Mouse (Mus musculus) cerebellum, postnatal 14 days (tissue): ENCODE results near the gene Myef2.

Experiments
- DNase-seq, 2 experiments: peaks; one replicate each; pipeline ENCODE4 v3.0.0; 2021; ENCODE audit warnings: mixed read lengths in 2 of 2

The Myef2 gene

DNA sequence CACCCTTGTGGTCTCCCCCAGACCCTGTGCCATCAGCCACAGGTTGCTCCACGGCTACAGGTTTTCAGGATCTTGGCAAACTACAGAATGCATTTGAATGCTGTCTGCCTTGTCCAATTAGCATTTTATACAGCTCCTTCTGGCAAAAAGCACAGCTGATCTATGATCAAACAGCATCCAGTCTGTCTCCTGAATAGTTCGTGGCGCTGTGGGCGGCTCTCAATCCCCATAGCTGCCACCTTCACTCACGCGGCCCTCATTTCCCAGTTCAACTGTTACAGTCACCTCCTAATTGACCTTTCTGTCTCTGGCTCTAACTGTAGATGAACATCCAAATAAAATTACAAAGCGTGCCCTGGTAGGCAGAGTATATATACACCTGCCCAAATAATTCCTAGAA is 56.1 kb downstream of the Myef2 start:
- DNase-seq: no peak

DNA sequence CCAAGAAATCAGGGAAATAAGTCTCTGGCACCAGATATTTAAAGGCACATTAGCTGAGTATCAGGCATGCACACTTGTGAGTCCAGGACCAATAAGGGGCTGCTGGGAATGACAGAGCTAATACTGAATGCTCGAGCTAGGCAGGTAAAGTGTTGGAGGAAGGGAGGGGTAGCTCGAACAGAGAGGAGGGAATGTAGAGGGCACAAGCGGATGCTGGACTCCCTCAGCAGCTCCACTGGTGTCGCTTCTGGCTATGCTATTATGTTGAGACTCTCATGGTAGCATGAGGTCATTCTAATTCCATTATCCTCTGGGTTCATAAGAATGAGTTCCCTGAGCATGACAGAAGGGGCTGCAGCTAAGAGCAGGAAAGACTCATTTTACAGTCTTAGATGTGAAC is 60.5 kb downstream of the Myef2 start:
- DNase-seq: no peak

DNA sequence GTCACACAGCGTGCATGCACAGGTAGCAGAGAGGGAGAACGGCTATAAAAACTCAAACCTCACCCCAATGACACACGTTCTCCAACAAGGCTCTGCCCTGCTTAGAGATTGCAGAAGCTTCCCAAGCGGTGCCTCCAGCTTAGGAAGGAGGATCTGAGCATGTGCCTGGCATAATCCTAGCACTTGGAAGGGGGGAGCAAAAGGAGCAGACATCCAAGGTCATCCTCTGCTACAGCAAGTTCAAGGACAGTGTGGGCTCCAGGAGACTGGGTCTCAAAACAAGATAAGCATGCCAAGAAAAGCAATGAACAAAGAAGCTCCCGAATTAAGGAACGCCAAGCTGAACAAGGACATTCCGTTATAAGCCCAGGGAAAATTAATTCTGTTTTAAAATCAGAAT is 62.0 kb downstream of the Myef2 start:
- DNase-seq: no peak

DNA sequence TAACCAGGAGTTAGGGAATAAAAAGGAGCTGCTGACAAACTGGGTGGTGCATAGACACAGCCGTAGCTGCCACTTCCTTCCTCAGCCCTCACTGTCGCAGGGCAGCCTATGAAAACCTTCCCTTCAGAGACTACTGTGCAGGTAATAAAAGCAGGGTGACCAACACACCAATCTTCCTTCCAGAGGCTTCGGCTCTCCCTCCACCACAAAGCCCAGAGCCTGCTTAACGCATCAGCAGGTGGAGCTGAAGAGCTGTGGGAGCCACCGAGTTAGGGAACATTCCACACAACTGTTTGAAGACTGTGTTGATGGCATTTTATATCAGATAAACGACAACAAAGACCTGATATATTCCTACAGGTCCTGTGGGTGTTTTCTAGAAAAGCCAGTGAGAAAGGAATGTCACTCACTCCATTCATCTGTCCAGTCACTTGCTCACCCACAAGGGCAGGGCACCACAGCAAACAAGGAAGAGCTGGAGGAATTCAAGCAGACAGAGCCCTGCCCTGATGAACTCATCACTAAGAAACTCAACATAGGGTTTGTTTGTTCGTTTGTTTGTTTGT is 66.1 kb downstream of the Myef2 start:
- peak; percentile 46 to 52 for DNase-seq

DNA sequence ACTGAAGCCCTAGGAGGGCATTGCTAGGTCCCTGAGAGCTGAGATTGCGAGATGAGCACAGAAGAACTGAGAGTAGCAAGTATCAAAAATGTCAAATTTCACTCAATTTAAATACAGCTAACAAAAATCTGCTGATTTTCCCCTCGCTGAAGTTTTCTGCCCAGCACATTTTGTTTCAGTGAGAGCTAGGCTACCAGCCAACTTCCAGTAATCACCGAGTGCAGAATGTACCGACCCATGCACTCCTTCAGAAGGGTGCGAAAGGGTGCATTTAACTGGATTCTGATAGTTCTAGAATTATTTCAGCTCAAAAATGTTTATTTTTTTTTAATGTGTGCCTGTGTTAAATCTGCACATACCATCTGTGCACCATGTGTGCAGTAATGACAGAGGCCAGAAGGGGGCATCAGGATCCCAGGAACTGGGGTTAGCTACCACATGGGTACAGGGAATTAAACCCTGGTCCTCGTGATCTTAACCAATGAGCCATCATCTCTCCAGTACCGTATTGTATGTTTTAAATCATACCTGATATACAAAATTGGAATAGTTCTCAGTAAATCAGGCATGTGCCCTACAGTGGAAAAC is 68.1 kb downstream of the Myef2 start:
- no peak for DNase-seq
